Mouse (Mus musculus) heart, embryonic 14.5 days (tissue): ENCODE measurements at regions not wholly inside any gene's neighbourhood (a gene's known extent, or its start where the extent isn't known, plus 50 kb on each side); places are given as distances from the start of the nearest gene placed in this dataset.

Experiments used
- ATAC-seq: fragments of 200-750 bp; cut with Nextera tagmentation; 2 replicates; pipeline ENCODE4 v1.8.0; 2017; ENCODE audit warnings: low read depth, moderate TSS enrichment; ENCODE audit not compliant: insufficient number of reproducible peaks, insufficient read depth, low FRiP score
- H3K27ac ChIP-seq, 2 experiments: fragments of 200-500 bp in 1 of 2; fragments of 300-500 bp in 1 of 2; sonication (generic) in 1 of 2; replicated peaks in 1 of 2; 2 replicates each; pipeline ENCODE4 v1.5.1; 2012 to 2014; ENCODE audit warnings: low read depth in 2 of 2, low read length in 2 of 2, control low read depth in 1 of 2, mild to moderate bottlenecking in 1 of 2, mixed read lengths in 1 of 2; ENCODE audit not compliant: control insufficient read depth in 1 of 2, insufficient read depth in 1 of 2
- H3K27me3 ChIP-seq: fragments of 300-500 bp; sonication (generic); 2 replicates; pipeline ENCODE4 v1.6.1; 2014; ENCODE audit warnings: mild to moderate bottlenecking, low read length, control low read depth; ENCODE audit not compliant: control insufficient read depth, insufficient read depth
- H3K36me3 ChIP-seq: fragments of 300-500 bp; sonication (generic); 2 replicates; pipeline ENCODE4 v1.6.1; 2014; ENCODE audit warnings: mild to moderate bottlenecking, control low read depth, low read length, mixed read lengths; ENCODE audit not compliant: control insufficient read depth, insufficient read depth
- H3K4me1 ChIP-seq, 2 experiments: fragments of 200-500 bp in 1 of 2; fragments of 300-500 bp in 1 of 2; sonication (generic) in 1 of 2; 2 replicates each; pipeline ENCODE4 v1.6.1; 2012 to 2014; ENCODE audit warnings: low read length in 2 of 2, control low read depth in 1 of 2, mixed read lengths in 1 of 2; ENCODE audit not compliant: control insufficient read depth in 2 of 2, insufficient read depth in 2 of 2
- H3K4me2 ChIP-seq: fragments of 300-500 bp; sonication (generic); 2 replicates; pipeline ENCODE4 v1.6.1; 2014; ENCODE audit warnings: mild to moderate bottlenecking, low read length
- H3K4me3 ChIP-seq, 2 experiments: fragments of 200-500 bp in 1 of 2; fragments of 300-500 bp in 1 of 2; sonication (generic) in 1 of 2; 2 replicates each; pipeline ENCODE4 v1.5.1; 2012 to 2014; ENCODE audit warnings: low read length in 2 of 2, mild to moderate bottlenecking in 2 of 2, control low read depth in 1 of 2, low read depth in 1 of 2, moderate library complexity in 1 of 2; ENCODE audit not compliant: control insufficient read depth in 1 of 2, insufficient read depth in 1 of 2
- H3K9ac ChIP-seq: fragments of 300-500 bp; sonication (generic); 2 replicates; pipeline ENCODE4 v1.6.1; 2014; ENCODE audit warnings: mild to moderate bottlenecking, low read length
- H3K9me3 ChIP-seq: fragments of 300-500 bp; sonication (generic); 2 replicates; pipeline ENCODE4 v1.6.1; 2016; ENCODE audit warnings: low read length, control low read depth; ENCODE audit not compliant: control insufficient read depth
- WGBS: fragments of 180-500 bp; shearing (Covaris S2); extraction: QIAGEN DNeasy Blood & Tissue Kit; methylation state at CpG from one replicate; pipeline ENCODE4 v1.1.7; 2014; 5-methylcytosine and 5-hydroxymethylcytosine counted together

GRCm38 (mm10) chr13:51016956-51017703 is 83.5 kb upstream of the Spin1 start:
- no peak for ATAC-seq
- Histone ChIP-seq H3K4me3 (no peak overlapping the region), H3K4me2 (no peak overlapping the region), H3K4me1 (peaks cover 14 to 15% of the 10 kb centered on the region in 2 experiments), H3K36me3 (no peaks in the 10 kb centered on the region), H3K9me3 (no peaks in the 10 kb centered on the region), H3K27ac (0 out of 4 replicates have a peak overlapping the region, but pooled peaks of 1 of the 2 experiments have one; percentile 61), H3K9ac (no peak overlapping the region), H3K27me3 (no peaks in the 10 kb centered on the region)
- 80% methylated on average over 16 of the region's 16 CpGs for WGBS

- Histone ChIP-seq H3K4me2 (0 out of 2 replicates have a peak overlapping the region, but pooled peaks have one; percentile 4), H3K4me1 (peaks cover 21 to 22% of the 10 kb centered on the region in 2 experiments), H3K9ac (no peak overlapping the region), H3K9me3 (no peaks in the 10 kb centered on the region), H3K27ac (peak overlapping the region; percentile 61 to 77), H3K36me3 (no peaks in the 10 kb centered on the region), H3K4me3 (no peak overlapping the region), H3K27me3 (no peaks in the 10 kb centered on the region)
- ATAC-seq: 0 out of 2 replicates have a peak, but pooled peaks have one; percentile 46
- 20% methylated on average over 10 of the region's 10 CpGs for WGBS
These were observed 82.9 kb upstream of the Spin1 start for GRCm38 (mm10) chr13:51017727-51018321.

GRCm38 (mm10) chr13:51018366-51018765 is 82.3 kb upstream of the Spin1 start:
- WGBS: 59% methylated on average over 10 of the region's 10 CpGs
- no peaks in the 10 kb centered on the region for H3K27me3 ChIP-seq
- peak overlapping the region; percentile 61 to 77; a peak in 3 of 4 replicates for H3K27ac ChIP-seq
- H3K4me2 ChIP-seq: 0 out of 2 replicates have a peak overlapping the region, but pooled peaks have one; percentile 4
- H3K9me3 ChIP-seq: no peaks in the 10 kb centered on the region
- H3K9ac ChIP-seq: no peak overlapping the region
- ATAC-seq: no peak
- peaks cover 25 to 26% of the 10 kb centered on the region in 2 experiments for H3K4me1 ChIP-seq
- no peaks in the 10 kb centered on the region for H3K36me3 ChIP-seq
- H3K4me3 ChIP-seq: no peak overlapping the region

- WGBS: 38% methylated on average over 13 of the region's 13 CpGs
- no peaks in the 10 kb centered on the region for H3K9me3 ChIP-seq
- peaks cover 20% of the 10 kb centered on the region in 2 experiments for H3K4me1 ChIP-seq
- no peaks in the 10 kb centered on the region for H3K36me3 ChIP-seq
- H3K27me3 ChIP-seq: no peaks in the 10 kb centered on the region
- ATAC-seq: peak; percentile 39; the same call in 1 of the 2 replicates
- H3K4me3 ChIP-seq: no peak overlapping the region
- H3K9ac ChIP-seq: no peak overlapping the region
- H3K27ac ChIP-seq: peak overlapping the region; percentile 61 to 75
- peak overlapping the region; percentile 26; the same call in 1 of the 2 replicates for H3K4me2 ChIP-seq
These were observed 78.1 kb upstream of the Spin1 start for GRCm38 (mm10) chr13:51022401-51023250.

- Histone ChIP-seq H3K9me3 (no peaks in the 10 kb centered on the region), H3K4me2 (no peak overlapping the region), H3K4me3 (no peak overlapping the region), H3K36me3 (no peaks in the 10 kb centered on the region), H3K27ac (peak overlapping the region; percentile 61 to 75), H3K27me3 (no peaks in the 10 kb centered on the region), H3K4me1 (peaks cover 14 to 16% of the 10 kb centered on the region in 2 experiments), H3K9ac (no peak overlapping the region)
- no peak for ATAC-seq
- WGBS: 80% methylated on average over 11 of the region's 11 CpGs
These were observed 77.4 kb upstream of the Spin1 start for GRCm38 (mm10) chr13:51023271-51023670.

GRCm38 (mm10) chr13:51026311-51026918 is 74.3 kb upstream of the Spin1 start:
- Histone ChIP-seq H3K36me3 (no peaks in the 10 kb centered on the region), H3K4me3 (no peak overlapping the region), H3K9me3 (0 out of 2 replicates have a peak, but pooled peaks cover 3% of the 10 kb centered on the region), H3K4me1 (peaks cover 13% of the 10 kb centered on the region in 2 experiments; a peak in 3 of 4 replicates), H3K27me3 (no peaks in the 10 kb centered on the region), H3K9ac (no peak overlapping the region), H3K27ac (no peak overlapping the region), H3K4me2 (no peak overlapping the region)
- ATAC-seq: no peak
- WGBS: 49% methylated on average over 6 of the region's 6 CpGs
